26 mouse cellular contexts compared by ENCODE assay signal in genomic region chr2:100088614-100089013, GRCm38 (mm10).
DNase-seq lines count a peak whose midpoint lies in the region; ATAC-seq and TF ChIP-seq lines count a peak whose summit lies in the region.
"Had no signal": no experiment of that assay in that cellular context is flagged by ENCODE, and none has a peak within 500 bp of the region (broad histone marks: within the 10 kb centered on the region; RNA-seq: fewer than 3 reads in every experiment).

No protein-coding gene starts in this region.

- no peak overlapping the region for H3K4me3 ChIP-seq in kidney, embryonic 15.5 days (replicated peaks)
- H3K4me3 ChIP-seq in lung, embryonic 14.5 days (ENCODE audit: low read depth, low read length) = no peak overlapping the region
- H3K4me3 ChIP-seq in neural tube, embryonic 11.5 days (ENCODE audit: low read depth, low read length) = no peak overlapping the region
- H3K4me3 ChIP-seq in neural tube, embryonic 15.5 days (replicated peaks) = no peak overlapping the region
- H3K4me3 ChIP-seq: embryonic facial prominence, embryonic 12.5 days; erythroblast, embryonic 14.5 days; forebrain, embryonic 12.5 days; forebrain, embryonic 15.5 days; heart, embryonic 12.5 days; heart, embryonic 15.5 days; hindbrain, embryonic 10.5 days; hindbrain, embryonic 13.5 days had no signal

- no peak overlapping the region for H3K27ac ChIP-seq in kidney, embryonic 15.5 days
- H3K27ac ChIP-seq in lung, embryonic 14.5 days (ENCODE audit: low read depth) = no peak overlapping the region
- H3K27ac ChIP-seq in neural tube, embryonic 11.5 days (ENCODE audit: low read depth, low read length) = no peak overlapping the region
- H3K27ac ChIP-seq in neural tube, embryonic 15.5 days (replicated peaks) = no peak overlapping the region
- H3K27ac ChIP-seq: embryonic facial prominence, embryonic 12.5 days; forebrain, embryonic 12.5 days; forebrain, embryonic 15.5 days; heart, embryonic 15.5 days; hindbrain, embryonic 10.5 days; hindbrain, embryonic 13.5 days had no signal

- no peaks in the 10 kb centered on the region for H3K4me1 ChIP-seq in kidney, embryonic 15.5 days
- no peaks in the 10 kb centered on the region for H3K4me1 ChIP-seq in lung, embryonic 14.5 days (ENCODE audit: insufficient read depth)
- no peaks in the 10 kb centered on the region for H3K4me1 ChIP-seq in neural tube, embryonic 11.5 days (ENCODE audit: control insufficient read depth, insufficient read depth, low read length)
- no peaks in the 10 kb centered on the region for H3K4me1 ChIP-seq in neural tube, embryonic 15.5 days
- H3K4me1 ChIP-seq: embryonic facial prominence, embryonic 12.5 days; forebrain, embryonic 12.5 days; forebrain, embryonic 15.5 days; heart, embryonic 12.5 days; heart, embryonic 15.5 days; hindbrain, embryonic 10.5 days; hindbrain, embryonic 13.5 days had no signal

- no peak overlapping the region for H3K4me2 ChIP-seq in kidney, embryonic 15.5 days
- no peak overlapping the region for H3K4me2 ChIP-seq in lung, embryonic 14.5 days
- no peak overlapping the region for H3K4me2 ChIP-seq in neural tube, embryonic 11.5 days (ENCODE audit: low read depth)
- H3K4me2 ChIP-seq in neural tube, embryonic 15.5 days = no peak overlapping the region
- H3K4me2 ChIP-seq: embryonic facial prominence, embryonic 12.5 days; forebrain, embryonic 12.5 days; forebrain, embryonic 15.5 days; heart, embryonic 12.5 days; heart, embryonic 15.5 days; hindbrain, embryonic 13.5 days had no signal

- no peak overlapping the region for H3K9ac ChIP-seq in kidney, embryonic 15.5 days
- H3K9ac ChIP-seq in lung, embryonic 14.5 days = no peak overlapping the region
- H3K9ac ChIP-seq in neural tube, embryonic 11.5 days (ENCODE audit: low read length) = no peak overlapping the region
- H3K9ac ChIP-seq in neural tube, embryonic 15.5 days (replicated peaks) = no peak overlapping the region
- H3K9ac ChIP-seq: embryonic facial prominence, embryonic 12.5 days; forebrain, embryonic 12.5 days; forebrain, embryonic 15.5 days; heart, embryonic 12.5 days; heart, embryonic 15.5 days; hindbrain, embryonic 13.5 days had no signal

- peak; percentile 64 for ATAC-seq in kidney, embryonic 15.5 days (replicated peaks; ENCODE audit: low FRiP score)
- ATAC-seq in lung, embryonic 14.5 days (ENCODE audit: insufficient read depth) = no peak
- peak; percentile 55; the same call in 1 of the 2 replicates for ATAC-seq in neural tube, embryonic 11.5 days (ENCODE audit: insufficient read depth, low FRiP score, low TSS enrichment)
- no peak for ATAC-seq in neural tube, embryonic 15.5 days (ENCODE audit: low FRiP score)
- no peak for ATAC-seq in cerebellum, adult (ENCODE audit: insufficient number of reproducible peaks, low FRiP score, low TSS enrichment)
- ATAC-seq: CD4-positive, CD25-positive, alpha-beta regulatory T cell, adult 4 months; forebrain, embryonic 15.5 days; hindbrain, embryonic 16.5 days had no signal

- WGBS in kidney, embryonic 15.5 days = 42% methylated on average over 4 of the region's 4 CpGs
- 53% methylated on average over 4 of the region's 4 CpGs for WGBS in lung, embryonic 14.5 days
- 82% methylated on average over 4 of the region's 4 CpGs for WGBS in neural tube, embryonic 11.5 days
- 80% methylated on average over 4 of the region's 4 CpGs for WGBS in neural tube, embryonic 15.5 days

- no peak for TF ChIP-seq CTCF in lung, embryonic 14.5 days (IDR thresholded peaks at IDR 0.05; ENCODE audit: low read depth)

- H3K36me3 ChIP-seq in kidney, embryonic 15.5 days = no peaks in the 10 kb centered on the region
- no peaks in the 10 kb centered on the region for H3K36me3 ChIP-seq in lung, embryonic 14.5 days (ENCODE audit: insufficient read depth)
- H3K36me3 ChIP-seq in neural tube, embryonic 11.5 days (ENCODE audit: control insufficient read depth, insufficient read depth, low read length) = no peaks in the 10 kb centered on the region
- H3K36me3 ChIP-seq in neural tube, embryonic 15.5 days = no peaks in the 10 kb centered on the region
- H3K36me3 ChIP-seq: embryonic facial prominence, embryonic 12.5 days; forebrain, embryonic 12.5 days; forebrain, embryonic 15.5 days; heart, embryonic 12.5 days; heart, embryonic 15.5 days; hindbrain, embryonic 10.5 days; hindbrain, embryonic 13.5 days had no signal

- H3K9me3 ChIP-seq in kidney, embryonic 15.5 days (replicated peaks) = no peaks in the 10 kb centered on the region
- H3K9me3 ChIP-seq in lung, embryonic 14.5 days (ENCODE audit: low read depth, low read length) = no peaks in the 10 kb centered on the region
- no peaks in the 10 kb centered on the region for H3K9me3 ChIP-seq in neural tube, embryonic 11.5 days (ENCODE audit: control insufficient read depth, low read length)
- H3K9me3 ChIP-seq in neural tube, embryonic 15.5 days (replicated peaks) = no peaks in the 10 kb centered on the region
- H3K9me3 ChIP-seq: embryonic facial prominence, embryonic 12.5 days; forebrain, embryonic 12.5 days; forebrain, embryonic 15.5 days; heart, embryonic 12.5 days; heart, embryonic 15.5 days; hindbrain, embryonic 10.5 days; hindbrain, embryonic 13.5 days had no signal

- no peaks in the 10 kb centered on the region for H3K27me3 ChIP-seq in kidney, embryonic 15.5 days
- no peaks in the 10 kb centered on the region for H3K27me3 ChIP-seq in lung, embryonic 14.5 days (ENCODE audit: insufficient read depth, low read length)
- no peaks in the 10 kb centered on the region for H3K27me3 ChIP-seq in neural tube, embryonic 11.5 days (ENCODE audit: control insufficient read depth, insufficient read depth, low read length)
- no peaks in the 10 kb centered on the region for H3K27me3 ChIP-seq in neural tube, embryonic 15.5 days (replicated peaks)
- H3K27me3 ChIP-seq: embryonic facial prominence, embryonic 12.5 days; forebrain, embryonic 12.5 days; forebrain, embryonic 15.5 days; heart, embryonic 12.5 days; heart, embryonic 15.5 days; hindbrain, embryonic 13.5 days had no signal

- DNase-seq in kidney, postnatal 25 days = no peak
- peak; percentile 0 for DNase-seq in lung, embryonic 14.5 days
- no peak for DNase-seq in lung, postnatal 36 days
- no peak for DNase-seq in neural tube, embryonic 11.5 days (ENCODE audit: low spot score)
- DNase-seq: adrenal gland, adult 2 months; adrenal gland, postnatal 14 days; cerebellum, adult 11-12 months; cerebellum, adult 9-10 months; cerebellum, postnatal 14 days; gastrocnemius, postnatal 25 days; heart, adult 18-20 months; heart, postnatal 10 days; heart, postnatal 36 days had no signal

Comparison
In these comparisons a context has a peak if more than half of its experiments do, and no peak if none do; other contexts are left out.
1. ATAC-seq: peak in kidney, embryonic 15.5 days (single experiment) and neural tube, embryonic 11.5 days (single experiment); none in lung, embryonic 14.5 days (single experiment), neural tube, embryonic 15.5 days (single experiment) and cerebellum, adult (single experiment).